In genomic region chr10:87020711-87021110, GRCm38 (mm10) we compare ENCODE assay signal across 9 mouse cellular contexts. TPM values are rescaled to one million over a fixed set of nuclear protein-coding genes. Genes with fewer than 3 reads are reported as not detected.
DNase-seq lines count a peak whose midpoint lies in the region; ATAC-seq lines count a peak whose summit lies in the region.
"Had no signal": no experiment of that assay in that cellular context is flagged by ENCODE, and none has a peak within 500 bp of the region (broad histone marks: within the 10 kb centered on the region; RNA-seq: fewer than 3 reads in every experiment).

No protein-coding gene starts in this region.

- H3K9me3 ChIP-seq in heart, embryonic 12.5 days (replicated peaks): no peaks in the 10 kb centered on the region
- H3K9me3 ChIP-seq in embryonic facial prominence, embryonic 10.5 days: no peaks in the 10 kb centered on the region
- H3K9me3 ChIP-seq in intestine, embryonic 15.5 days: no peaks in the 10 kb centered on the region

- H3K27me3 ChIP-seq in heart, embryonic 12.5 days (replicated peaks): peaks cover 16% of the 10 kb centered on the region; the same call in 1 of the 2 replicates
- H3K27me3 ChIP-seq in embryonic facial prominence, embryonic 10.5 days (replicated peaks; ENCODE audit: low read depth, poor library complexity, severe bottlenecking): 0 out of 2 replicates have a peak, but pooled peaks cover 5% of the 10 kb centered on the region
- H3K27me3 ChIP-seq in intestine, embryonic 15.5 days (replicated peaks): no peaks in the 10 kb centered on the region

- H3K4me1 ChIP-seq in heart, embryonic 12.5 days (replicated peaks): peaks cover 9% of the 10 kb centered on the region
- H3K4me1 ChIP-seq in embryonic facial prominence, embryonic 10.5 days: peaks cover 14% of the 10 kb centered on the region
- 0 out of 2 replicates have a peak, but pooled peaks cover 3% of the 10 kb centered on the region for H3K4me1 ChIP-seq in intestine, embryonic 15.5 days (replicated peaks)

- no peak overlapping the region for H3K27ac ChIP-seq in heart, embryonic 12.5 days (ENCODE audit: poor library complexity, severe bottlenecking)
- H3K27ac ChIP-seq in embryonic facial prominence, embryonic 10.5 days (replicated peaks): no peak overlapping the region
- no peak overlapping the region for H3K27ac ChIP-seq in intestine, embryonic 15.5 days

- no peaks in the 10 kb centered on the region for H3K36me3 ChIP-seq in heart, embryonic 12.5 days
- H3K36me3 ChIP-seq in embryonic facial prominence, embryonic 10.5 days (replicated peaks): no peaks in the 10 kb centered on the region
- H3K36me3 ChIP-seq in intestine, embryonic 15.5 days: no peaks in the 10 kb centered on the region

- intact Hi-C loops in heart, postnatal 14 days (cut with DNase I): no loop called here

- no peak overlapping the region for H3K4me3 ChIP-seq in heart, embryonic 12.5 days
- no peak overlapping the region for H3K4me3 ChIP-seq in embryonic facial prominence, embryonic 10.5 days
- H3K4me3 ChIP-seq in intestine, embryonic 15.5 days (replicated peaks): no peak overlapping the region

- 61% methylated on average over 16 of the region's 16 CpGs for WGBS in heart, embryonic 12.5 days
- WGBS in embryonic facial prominence, embryonic 10.5 days: 74% methylated on average over 16 of the region's 16 CpGs
- WGBS in intestine, embryonic 15.5 days: 64% methylated on average over 15 of the region's 16 CpGs

- no peak overlapping the region for H3K9ac ChIP-seq in heart, embryonic 12.5 days
- H3K9ac ChIP-seq in intestine, embryonic 15.5 days: no peak overlapping the region

- peak; percentile 16 to 31 for DNase-seq in heart, postnatal 14 days
- DNase-seq in A20 (ENCODE audit: low read depth, low spot score): peak; percentile 43
- peak; percentile 34 to 51 for DNase-seq in adrenal gland, adult 18-20 months (ENCODE audit: low spot score in 2 of 2)
- DNase-seq in embryonic facial prominence, embryonic 10.5 days (ENCODE audit: low spot score): peak; percentile 41
- peak; percentile 18 to 72 for DNase-seq in kidney, postnatal 36 days
- peak; percentile 72 for DNase-seq in lung, postnatal 10 days

- H3K4me2 ChIP-seq in heart, embryonic 12.5 days: no peak overlapping the region
- no peak overlapping the region for H3K4me2 ChIP-seq in intestine, embryonic 15.5 days (replicated peaks)

- no peak for ATAC-seq in heart, embryonic 12.5 days (ENCODE audit: insufficient number of reproducible peaks, low FRiP score)
- ATAC-seq in intestine, embryonic 15.5 days: no peak; the same call in 1 of the 2 replicates

RNA-seq across cellular contexts. Expression of gene Stab2, which starts 12.9 kb away (rescaled TPM):
- under 1 TPM; 0.17 to 0.41 TPM for total RNA-seq in heart, postnatal 14 days (2021)
- 0.42 and 0.84 TPM in 2 replicates for polyA plus RNA-seq in heart, embryonic 12.5 days (2016; fragmentation: Nextera tagmentation; extraction: Ambion mirVana)
- total RNA-seq in adrenal gland, adult 18-20 months (2021): under 1 TPM; 0.03 to 0.22 TPM
- 0.26 and 0.35 TPM in 2 replicates for polyA plus RNA-seq in embryonic facial prominence, embryonic 10.5 days (2016; fragmentation: Nextera tagmentation; extraction: Ambion mirVana)
- 1.1 TPM in 2 replicates for polyA plus RNA-seq in intestine, embryonic 15.5 days (2015; fragmentation: Nextera tagmentation; extraction: Ambion mirVana)

RNA-seq across cellular contexts. Expression of gene 1700113H08Rik, which starts 37.1 kb away (rescaled TPM):
- under 1 TPM in 1 of 2 experiments, not detected in 1; 0.29 TPM for total RNA-seq in heart, postnatal 14 days (2021)
- polyA plus RNA-seq in heart, embryonic 12.5 days (2016; fragmentation: Nextera tagmentation; extraction: Ambion mirVana): not detected in 2 replicates
- not detected for total RNA-seq in adrenal gland, adult 18-20 months (2021)
- not detected in 2 replicates for polyA plus RNA-seq in embryonic facial prominence, embryonic 10.5 days (2016; fragmentation: Nextera tagmentation; extraction: Ambion mirVana)
- not detected in 2 replicates for polyA plus RNA-seq in intestine, embryonic 15.5 days (2015; fragmentation: Nextera tagmentation; extraction: Ambion mirVana)
- total RNA-seq: heart, postnatal 36 days had no signal
